Mouse (Mus musculus) forebrain, embryonic 13.5 days (tissue): ENCODE data around the gene Pck2. TPM values are rescaled to one million over a fixed set of nuclear protein-coding genes. Genes with fewer than 3 reads are reported as not detected.

Experiments
- ATAC-seq: fragments of 200-750 bp; cut with Nextera tagmentation; 2 replicates; pipeline ENCODE4 v1.8.0; 2017
- H3K27ac ChIP-seq: fragments of 300-500 bp; sonication (generic); 2 replicates; pipeline ENCODE4 v1.5.1; 2015; ENCODE audit warnings: inconsistent platforms, mild to moderate bottlenecking, moderate library complexity
- H3K27me3 ChIP-seq: fragments of 300-500 bp; sonication (generic); 2 replicates; pipeline ENCODE4 v1.6.1; 2015; ENCODE audit warnings: mild to moderate bottlenecking, inconsistent platforms
- H3K36me3 ChIP-seq: fragments of 300-500 bp; sonication (generic); 2 replicates; pipeline ENCODE4 v1.6.1; 2015; ENCODE audit warnings: mild to moderate bottlenecking, inconsistent platforms; ENCODE audit not compliant: poor library complexity, severe bottlenecking
- H3K4me1 ChIP-seq: fragments of 300-500 bp; sonication (generic); 2 replicates; pipeline ENCODE4 v1.6.1; 2015; ENCODE audit warnings: inconsistent platforms
- H3K4me2 ChIP-seq: fragments of 300-500 bp; sonication (generic); 2 replicates; pipeline ENCODE4 v1.6.1; 2015; ENCODE audit warnings: inconsistent platforms, mild to moderate bottlenecking, moderate library complexity
- H3K4me3 ChIP-seq: fragments of 300-500 bp; sonication (generic); 2 replicates; pipeline ENCODE4 v1.5.1; 2015; ENCODE audit warnings: mild to moderate bottlenecking, inconsistent platforms
- H3K9ac ChIP-seq: fragments of 300-500 bp; sonication (generic); 2 replicates; pipeline ENCODE4 v1.6.1; 2015; ENCODE audit warnings: mild to moderate bottlenecking, inconsistent platforms
- H3K9me3 ChIP-seq: fragments of 300-500 bp; sonication (generic); replicated peaks from 2 replicates; pipeline ENCODE4 v1.6.1; 2016; ENCODE audit warnings: inconsistent platforms
- WGBS: fragments of 180-500 bp; shearing (Covaris S2); methylation state at CpG from one replicate; pipeline ENCODE4 v1.1.7; 2015; 5-methylcytosine and 5-hydroxymethylcytosine counted together
- polyA plus RNA-seq: library from polyadenylated mRNA; unstranded; fragments of >200 nt; fragmentation: Nextera tagmentation; extraction: Ambion mirVana; gene quantifications from 2 replicates; pipeline ENCODE4 v1.2.1, GENCODE M21; 2015

The Pck2 gene
- 17.9 and 18.1 TPM in 2 replicates for polyA plus RNA-seq

DNA sequence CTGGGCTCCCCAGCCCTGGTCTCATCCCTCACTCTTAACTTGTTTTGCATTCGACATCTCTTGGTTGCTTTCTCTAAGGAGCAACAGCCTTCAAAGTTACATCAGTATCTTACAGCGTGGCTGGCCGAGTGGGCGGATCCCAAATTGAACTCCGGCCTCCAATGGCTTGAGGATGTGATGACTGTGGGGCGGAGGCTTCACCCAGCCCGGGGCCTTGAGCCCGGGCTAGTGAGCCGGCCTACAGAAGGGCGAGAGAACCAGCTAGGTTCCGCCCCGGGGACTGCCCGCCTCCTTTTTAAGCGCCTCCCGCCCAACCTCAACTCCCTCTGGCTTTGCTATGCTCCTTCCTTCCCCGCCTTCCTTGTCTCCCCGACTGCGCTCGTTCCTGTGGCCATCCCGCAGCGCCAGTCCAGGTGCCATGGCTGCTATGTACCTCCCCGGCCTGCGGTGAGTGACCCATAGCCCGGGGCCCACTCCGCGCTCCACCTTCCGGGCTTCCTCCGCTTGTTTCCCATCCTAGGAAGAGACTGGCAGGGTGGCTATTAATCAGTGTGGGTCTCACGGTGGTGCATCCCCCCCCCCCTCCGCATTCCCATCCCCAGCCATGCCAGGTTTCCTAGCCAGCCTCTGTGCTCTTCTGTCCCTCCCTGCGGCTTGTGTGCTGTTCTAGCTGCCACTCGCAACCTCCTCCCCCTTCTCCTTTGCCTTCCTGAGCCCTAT is at the start of gene Pck2:
Gene Pck2, plus strand, starts transcription at position 200 of the 720 bp plus-strand sequence.
- H3K9ac ChIP-seq, result peak within 1 kb of the TSS; percentile 84
- H3K27me3 ChIP-seq, result no peaks in the 10 kb centered on the region
- H3K36me3 ChIP-seq, result peaks cover 13% of the 10 kb centered on the region
- ATAC-seq, result peak; percentile 81
- peak within 1 kb of the TSS; percentile 92 for H3K27ac ChIP-seq
- peaks cover 36% of the 10 kb centered on the region for H3K4me1 ChIP-seq
- H3K9me3 ChIP-seq, result no peaks in the 10 kb centered on the region
- H3K4me3 ChIP-seq, result peak within 1 kb of the TSS; percentile 54
- H3K4me2 ChIP-seq, result peak within 1 kb of the TSS; percentile 88
- WGBS, result under 1% methylated on average over 32 of the region's 32 CpGs

DNA sequence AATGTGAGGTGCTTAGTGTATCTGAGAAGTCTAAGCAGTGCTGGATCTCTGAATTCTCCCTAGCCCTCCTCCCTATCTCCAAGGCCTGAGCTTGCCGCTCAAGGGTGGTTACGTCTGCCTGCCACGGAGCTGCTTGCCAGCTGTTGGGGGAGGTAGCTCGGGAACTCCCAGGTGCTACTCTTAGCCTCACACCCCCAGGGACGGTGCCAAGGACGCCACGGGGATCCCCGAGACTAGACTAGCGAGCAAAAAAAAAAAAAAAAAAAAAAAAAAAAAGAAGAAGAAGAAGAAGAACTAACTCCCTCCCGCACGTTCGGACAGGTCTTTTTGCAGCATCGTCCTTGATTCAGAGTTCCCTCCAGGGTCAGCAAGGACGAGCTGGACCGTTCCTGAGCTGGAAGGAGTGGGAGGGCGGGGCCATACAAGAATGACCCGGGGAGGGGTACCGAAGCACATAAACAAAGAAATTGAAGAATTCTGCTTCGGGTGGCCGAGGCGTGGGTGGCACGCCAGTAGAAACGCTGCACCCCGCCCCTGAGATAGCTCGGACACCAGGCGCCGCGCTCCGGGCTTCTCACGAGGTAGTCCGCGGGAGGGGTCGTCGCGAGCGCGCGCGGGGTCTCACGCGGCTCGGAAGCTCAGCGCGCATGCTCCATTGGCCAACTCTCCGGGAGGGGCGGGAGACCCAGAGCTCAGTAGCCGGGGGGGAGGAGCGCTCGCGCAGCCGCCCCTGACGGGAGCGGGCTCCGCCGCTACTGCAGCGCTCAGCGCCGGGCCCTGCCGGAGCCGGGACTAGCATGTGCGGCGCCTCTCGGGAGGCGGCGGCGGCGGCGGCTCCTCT is 49.5 kb upstream of the Pck2 start, which contains the start of gene Carmil3:
Gene Carmil3, plus strand, starts transcription at position 291 of the 841 bp plus-strand sequence.
- Histone ChIP-seq H3K4me2 (peak within 1 kb of the TSS; percentile 75), H3K36me3 (peaks cover 25% of the 10 kb centered on the region), H3K4me3 (peak within 1 kb of the TSS; percentile 82), H3K9ac (peak within 1 kb of the TSS; percentile 94), H3K4me1 (peaks cover 33% of the 10 kb centered on the region), H3K27ac (peak within 1 kb of the TSS; percentile 95), H3K9me3 (no peaks in the 10 kb centered on the region), H3K27me3 (no peaks in the 10 kb centered on the region)
- peak; percentile 90 for ATAC-seq
- under 1% methylated on average over 62 of the region's 68 CpGs for WGBS

DNA sequence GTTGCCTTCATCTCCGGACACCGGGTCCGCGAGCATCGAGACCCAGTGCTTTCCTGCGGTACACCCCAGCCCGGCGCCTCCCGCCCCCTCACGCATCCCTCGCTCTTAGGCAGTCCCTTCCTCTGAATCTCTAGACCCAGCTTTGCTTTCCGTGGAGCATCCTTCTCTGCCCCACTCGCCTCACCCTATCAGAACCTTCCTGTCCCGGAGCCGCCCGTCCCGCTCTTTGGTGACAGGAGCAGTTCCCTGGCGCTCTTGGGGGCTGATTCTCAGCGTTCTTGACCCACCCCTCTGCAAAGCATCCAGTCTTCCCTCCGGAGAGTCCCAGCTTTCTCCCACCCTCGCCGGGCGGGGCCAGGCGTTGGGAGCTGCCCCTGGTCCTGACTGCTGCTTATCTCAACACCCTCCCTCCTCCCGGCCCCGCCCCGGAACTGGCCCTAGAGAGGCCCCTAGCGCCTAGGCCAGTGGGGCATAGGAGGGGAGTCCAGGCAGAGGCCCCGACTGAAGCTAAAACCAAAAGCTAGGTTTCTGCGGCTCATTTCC is 48.7 kb upstream of the Pck2 start:
- under 1% methylated on average over 29 of the region's 30 CpGs for WGBS
- peak; percentile 72 for ATAC-seq
- no peaks in the 10 kb centered on the region for H3K27me3 ChIP-seq

DNA sequence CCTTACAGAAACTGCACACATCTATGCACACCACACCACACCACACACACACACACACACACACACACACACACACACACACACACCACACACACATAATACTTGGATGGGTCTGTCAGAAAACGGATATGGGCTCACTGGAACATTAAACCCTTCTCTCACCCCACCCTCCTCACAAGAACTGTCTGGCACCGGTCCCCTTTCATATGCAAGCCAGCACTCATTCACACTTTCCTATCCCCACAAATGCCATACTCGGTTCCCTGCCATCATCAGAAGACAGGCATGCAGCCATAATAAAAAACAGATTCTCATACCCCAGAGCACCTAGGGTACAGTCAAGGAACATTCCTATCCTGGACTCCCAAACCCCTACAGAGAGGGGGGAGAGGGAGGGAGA is 48.0 kb upstream of the Pck2 start:
- no peaks in the 10 kb centered on the region for H3K27me3 ChIP-seq
- peaks cover 40% of the 10 kb centered on the region for H3K36me3 ChIP-seq
- H3K9me3 ChIP-seq, result no peaks in the 10 kb centered on the region
- H3K9ac ChIP-seq, result peak overlapping the region; percentile 94
- peak overlapping the region; percentile 75 for H3K4me2 ChIP-seq
- peaks cover 32% of the 10 kb centered on the region for H3K4me1 ChIP-seq
- H3K27ac ChIP-seq, result peak overlapping the region; percentile 95
- 39% methylated on average over 3 of the region's 3 CpGs for WGBS
- peak; percentile 7; the same call in 1 of the 2 replicates for ATAC-seq
- peak overlapping the region; percentile 82 for H3K4me3 ChIP-seq

More for the DNA sequence above, 48.7 kb upstream of the Pck2 start:
- Histone ChIP-seq H3K4me1 (peaks cover 32% of the 10 kb centered on the region), H3K27ac (peak overlapping the region; percentile 95), H3K9me3 (no peaks in the 10 kb centered on the region), H3K9ac (peak overlapping the region; percentile 94), H3K4me2 (peak overlapping the region; percentile 75), H3K36me3 (peaks cover 32% of the 10 kb centered on the region), H3K4me3 (peak overlapping the region; percentile 82)

DNA sequence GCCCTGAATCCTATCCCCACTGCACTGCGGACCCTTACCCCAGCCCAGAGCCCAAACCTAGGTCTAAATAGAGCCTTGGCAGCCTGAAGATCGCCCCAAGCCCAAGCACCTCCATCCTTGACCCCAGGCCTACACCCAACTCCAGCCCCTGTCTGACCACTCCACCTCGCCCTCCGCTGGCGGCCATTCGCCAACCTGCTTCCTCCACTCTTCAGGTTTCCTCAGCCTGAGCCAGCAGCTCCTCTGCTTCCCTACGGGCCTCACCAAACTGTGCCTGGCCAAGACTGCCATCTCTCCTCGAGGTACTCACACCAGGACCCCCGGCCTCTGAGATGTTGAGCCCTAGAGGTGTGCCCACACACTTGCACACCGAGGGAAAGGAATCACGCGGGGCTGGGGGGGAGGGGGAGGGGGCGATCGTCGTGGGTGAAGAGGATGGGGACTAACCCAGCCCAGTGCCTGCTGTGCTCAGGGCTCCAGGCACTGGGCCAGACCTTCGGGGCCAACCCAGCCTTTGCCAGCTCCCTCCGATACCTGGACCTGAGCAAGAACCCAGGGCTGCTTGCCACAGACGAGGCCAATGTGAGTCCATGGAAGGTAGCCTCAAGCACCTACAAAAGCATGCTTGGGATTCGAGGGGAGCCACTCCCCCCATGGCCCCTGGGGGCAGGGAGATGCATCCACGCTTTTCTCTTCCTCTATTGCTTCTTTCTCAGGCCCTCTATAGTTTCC is 44.4 kb upstream of the Pck2 start:
- 72% methylated on average over 20 of the region's 20 CpGs for WGBS
- Histone ChIP-seq H3K27me3 (no peaks in the 10 kb centered on the region), H3K4me2 (no peak overlapping the region), H3K36me3 (peaks cover 74% of the 10 kb centered on the region), H3K9me3 (no peaks in the 10 kb centered on the region), H3K9ac (no peak overlapping the region), H3K27ac (no peak overlapping the region), H3K4me3 (no peak overlapping the region), H3K4me1 (peaks cover 24% of the 10 kb centered on the region)
- no peak for ATAC-seq

DNA sequence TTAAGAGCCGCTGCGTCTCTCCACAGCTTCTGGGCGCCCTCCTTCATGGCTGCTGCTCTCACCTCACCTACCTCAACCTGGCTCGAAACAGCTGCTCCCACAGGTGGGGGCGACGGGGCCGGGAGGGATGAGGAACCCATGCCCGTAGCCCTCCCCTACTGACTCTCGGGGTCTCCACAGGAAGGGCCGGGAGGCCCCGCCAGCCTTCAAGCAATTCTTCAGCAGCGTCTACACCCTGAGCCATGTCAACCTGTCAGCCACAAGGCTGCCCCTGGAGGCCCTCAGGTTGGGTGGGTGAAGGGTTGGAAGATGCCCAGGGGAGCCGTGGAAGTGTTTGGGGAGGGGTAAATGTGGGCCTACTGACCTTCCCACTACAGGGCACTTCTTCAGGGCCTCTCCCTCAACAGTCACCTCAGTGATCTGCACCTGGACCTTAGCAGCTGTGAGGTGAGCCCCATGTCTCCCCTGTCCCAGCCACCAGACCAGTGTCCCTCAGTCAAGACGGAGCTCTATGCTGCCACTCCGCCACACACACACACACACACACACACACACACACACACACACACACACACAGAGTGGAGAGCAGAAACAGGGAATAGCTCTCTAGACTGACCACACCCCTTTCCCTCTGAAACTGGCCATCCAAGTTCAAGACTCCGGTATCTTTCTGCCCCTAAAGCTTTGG is 43.2 kb upstream of the Pck2 start:
- ATAC-seq, result peak; percentile 34
- Histone ChIP-seq H3K27me3 (no peaks in the 10 kb centered on the region), H3K4me3 (no peak overlapping the region), H3K9ac (no peak overlapping the region), H3K4me1 (peaks cover 19% of the 10 kb centered on the region), H3K27ac (no peak overlapping the region), H3K4me2 (no peak overlapping the region), H3K9me3 (no peaks in the 10 kb centered on the region), H3K36me3 (peaks cover 87% of the 10 kb centered on the region)
- 74% methylated on average over 15 of the region's 16 CpGs for WGBS

DNA sequence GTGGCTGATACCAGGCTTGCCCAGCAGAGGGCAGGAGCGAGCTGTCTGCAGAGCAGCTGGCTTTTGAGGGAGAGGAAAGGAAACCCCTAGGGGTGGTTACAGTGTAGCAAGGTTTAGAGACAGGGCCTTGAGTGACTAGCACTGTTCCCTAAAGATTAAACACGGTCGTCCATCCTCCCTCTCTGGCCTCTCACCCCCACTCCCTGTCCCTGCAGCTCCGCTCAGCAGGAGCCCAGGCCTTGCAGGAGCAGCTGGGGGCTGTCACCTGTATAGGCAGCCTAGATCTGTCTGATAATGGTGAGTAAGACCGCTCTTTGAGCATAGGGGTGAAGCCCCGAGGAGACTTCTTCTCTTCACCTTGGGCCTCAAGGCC is 42.6 kb upstream of the Pck2 start:
- H3K36me3 ChIP-seq, result peaks cover 91% of the 10 kb centered on the region
- peak; percentile 64 for ATAC-seq
- H3K27ac ChIP-seq, result no peak overlapping the region
- H3K4me3 ChIP-seq, result no peak overlapping the region
- H3K9ac ChIP-seq, result peak overlapping the region; percentile 40; the same call in 1 of the 2 replicates
- H3K4me2 ChIP-seq, result no peak overlapping the region
- no peaks in the 10 kb centered on the region for H3K9me3 ChIP-seq
- no peaks in the 10 kb centered on the region for H3K27me3 ChIP-seq
- peaks cover 14% of the 10 kb centered on the region for H3K4me1 ChIP-seq
- WGBS, result 26% methylated on average over 6 of the region's 6 CpGs

DNA sequence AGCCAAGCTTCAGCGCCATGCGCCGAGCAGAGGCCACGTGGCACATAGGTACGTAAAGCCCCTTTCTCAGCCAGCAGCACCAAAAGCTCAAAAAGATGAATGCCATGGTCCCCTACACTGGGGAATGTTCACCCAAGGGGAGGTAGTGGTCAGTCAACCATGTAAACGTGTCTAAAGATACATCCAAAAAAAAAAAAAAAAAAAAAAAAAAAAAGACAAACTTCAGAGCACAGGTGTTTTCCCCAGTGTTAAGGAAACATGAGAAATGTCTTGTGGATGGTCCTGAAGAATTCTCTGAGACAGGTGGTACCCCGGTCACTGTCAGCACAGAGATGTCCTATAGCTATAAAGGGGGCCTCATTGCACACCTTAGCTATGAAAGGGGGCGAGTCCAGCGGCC is 34.5 kb upstream of the Pck2 start:
- WGBS, result 84% methylated on average over 9 of the region's 9 CpGs
- no peaks in the 10 kb centered on the region for H3K27me3 ChIP-seq
- ATAC-seq, result no peak
- H3K4me2 ChIP-seq, result no peak overlapping the region
- no peak overlapping the region for H3K27ac ChIP-seq
- H3K9me3 ChIP-seq, result no peaks in the 10 kb centered on the region
- peaks cover 61% of the 10 kb centered on the region for H3K36me3 ChIP-seq
- no peaks in the 10 kb centered on the region for H3K4me1 ChIP-seq
- no peak overlapping the region for H3K9ac ChIP-seq
- no peak overlapping the region for H3K4me3 ChIP-seq

DNA sequence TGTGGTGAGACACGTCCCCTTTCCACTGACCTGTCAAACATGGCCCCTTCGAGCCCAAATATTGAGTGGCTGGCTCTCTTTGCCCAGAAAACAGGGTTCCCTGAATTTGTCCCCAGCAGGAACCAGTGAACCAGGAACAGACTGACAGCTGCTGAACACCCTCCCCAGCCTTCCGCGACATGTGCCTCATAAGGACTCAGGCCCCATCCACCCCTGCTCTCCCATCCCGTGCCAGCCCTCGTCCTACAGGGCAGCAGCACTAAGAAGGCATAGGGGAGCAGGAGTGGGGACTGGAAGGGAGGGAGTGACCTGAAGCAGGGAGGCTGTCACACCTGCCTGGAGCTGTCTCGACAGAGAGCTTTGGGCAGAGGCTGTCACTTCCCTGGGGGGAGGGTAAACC is 32.3 kb upstream of the Pck2 start:
- Histone ChIP-seq H3K4me1 (peaks cover 6% of the 10 kb centered on the region), H3K9ac (no peak overlapping the region), H3K9me3 (no peaks in the 10 kb centered on the region), H3K36me3 (peaks cover 41% of the 10 kb centered on the region), H3K27ac (no peak overlapping the region), H3K27me3 (peaks cover 3% of the 10 kb centered on the region; the same call in 1 of the 2 replicates), H3K4me2 (no peak overlapping the region), H3K4me3 (no peak overlapping the region)
- whole genome bisulfite sequencing, result 61% methylated on average over 7 of the region's 7 CpGs
- ATAC-seq, result no peak

DNA sequence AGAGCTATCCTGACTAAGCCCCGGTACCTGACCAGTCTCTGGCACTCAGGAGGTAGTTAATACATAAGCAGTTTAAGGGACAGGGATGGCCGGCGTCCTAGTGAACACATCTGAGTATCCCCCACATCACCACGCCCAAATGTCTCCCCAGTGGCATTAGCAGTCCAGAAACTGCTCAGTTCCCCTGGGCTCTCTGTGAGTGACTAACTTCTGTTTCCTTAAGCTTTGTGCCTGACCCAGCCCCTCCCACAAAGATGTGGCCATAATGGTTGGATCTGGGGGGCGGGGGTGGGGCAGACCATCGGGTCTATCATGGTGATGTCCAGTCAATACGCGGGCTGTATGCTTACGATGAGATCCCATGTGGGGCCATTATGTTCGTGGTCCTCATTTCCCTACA is 30.5 kb upstream of the Pck2 start:
- ATAC-seq, result no peak
- peaks cover 6% of the 10 kb centered on the region for H3K4me1 ChIP-seq
- 79% methylated on average over 10 of the region's 10 CpGs for WGBS

More for the DNA sequence above, 30.5 kb upstream of the Pck2 start:
- no peak overlapping the region for H3K9ac ChIP-seq
- H3K36me3 ChIP-seq, result peaks cover 25% of the 10 kb centered on the region; the same call in 1 of the 2 replicates
- no peak overlapping the region for H3K4me3 ChIP-seq
- H3K9me3 ChIP-seq, result no peaks in the 10 kb centered on the region
- no peak overlapping the region for H3K27ac ChIP-seq
- no peak overlapping the region for H3K4me2 ChIP-seq
- H3K27me3 ChIP-seq, result peaks cover 3% of the 10 kb centered on the region; the same call in 1 of the 2 replicates
